Mouse (Mus musculus) small intestine, adult 2 months (tissue): Measurements from ENCODE around the gene Rhd.

ENCODE experiments used
- CTCF ChIP-seq: fragments of 200-500 bp; IDR thresholded peaks from 2 replicates; pipeline ENCODE4 v1.5.1; 2012; ENCODE audit warnings: low read depth, mild to moderate bottlenecking, control low read depth, inconsistent platforms, low read length, moderate library complexity, mixed read lengths; ENCODE audit not compliant: insufficient replicate concordance, insufficient read length; ENCODE audit errors: extremely low read depth
- POLR2A ChIP-seq: fragments of 200-500 bp; IDR thresholded peaks from 2 replicates; pipeline ENCODE4 v1.6.1; 2012; ENCODE audit warnings: low read depth, mild to moderate bottlenecking, control low read depth, inconsistent platforms, low read length, moderate library complexity

GRCm38 (mm10) chr4:134937240-134938176 is 73.2 kb downstream of the Rhd start:
- TF ChIP-seq CTCF: no peak
- TF ChIP-seq POLR2A: no peak
